Mouse (Mus musculus): ENCODE data around the gene Ift43. TPM values are rescaled to one million over a fixed set of nuclear protein-coding genes. Genes with fewer than 3 reads are reported as not detected.

The Ift43 gene
- polyA plus RNA-seq, 1 experiment from 2014 or later, result 72.9 TPM

GRCm38 (mm10) chr12:86162890-86163816, 80.8 kb downstream of the Ift43 start:
- 6% methylated on average over 12 of the region's 12 CpGs for WGBS

GRCm38 (mm10) chr12:86166244-86166643, 83.9 kb downstream of the Ift43 start:
- Histone ChIP-seq H3K4me3 (no peak overlapping the region), H3K27ac (no peak overlapping the region), H3K4me2 (no peak overlapping the region), H3K9me3 (no peaks in the 10 kb centered on the region), H3K4me1 (replicated peaks) (peaks cover 44% of the 10 kb centered on the region), H3K27me3 (peaks cover 13% of the 10 kb centered on the region; the same call in 1 of the 2 replicates), H3K36me3 (peaks cover 7% of the 10 kb centered on the region; the same call in 1 of the 2 replicates), H3K9ac (no peak overlapping the region)
- ATAC-seq (ENCODE audit: low FRiP score), result no peak
- 50% methylated on average over 2 of the region's 2 CpGs for WGBS

More at GRCm38 (mm10) chr12:86162890-86163816, 80.8 kb downstream of the Ift43 start:
- H3K27me3 ChIP-seq, result peaks cover 11% of the 10 kb centered on the region; the same call in 1 of the 2 replicates
- H3K36me3 ChIP-seq, result peaks cover 16% of the 10 kb centered on the region
- H3K4me3 ChIP-seq, result no peak overlapping the region
- no peak overlapping the region for H3K9ac ChIP-seq
- ATAC-seq (ENCODE audit: low FRiP score), result no peak
- H3K4me2 ChIP-seq, result no peak overlapping the region
- H3K27ac ChIP-seq, result peak overlapping the region; percentile 50
- H3K9me3 ChIP-seq, result no peaks in the 10 kb centered on the region
- peaks cover 49% of the 10 kb centered on the region for H3K4me1 ChIP-seq (replicated peaks)

GRCm38 (mm10) chr12:86167075-86167474, 84.7 kb downstream of the Ift43 start:
- H3K4me3 ChIP-seq, result no peak overlapping the region
- no peak for ATAC-seq (ENCODE audit: low FRiP score)
- peaks cover 48% of the 10 kb centered on the region for H3K4me1 ChIP-seq (replicated peaks)
- WGBS, result 24% methylated on average over 9 of the region's 9 CpGs
- H3K9me3 ChIP-seq, result no peaks in the 10 kb centered on the region
- H3K4me2 ChIP-seq, result no peak overlapping the region
- no peak overlapping the region for H3K9ac ChIP-seq
- no peaks in the 10 kb centered on the region for H3K36me3 ChIP-seq
- H3K27ac ChIP-seq, result no peak overlapping the region
- peaks cover 7% of the 10 kb centered on the region; the same call in 1 of the 2 replicates for H3K27me3 ChIP-seq

- Histone ChIP-seq H3K4me2 (no peak overlapping the region), H3K27ac (no peak overlapping the region), H3K9me3 (no peaks in the 10 kb centered on the region), H3K4me3 (no peak overlapping the region), H3K27me3 (peaks cover 7% of the 10 kb centered on the region; the same call in 1 of the 2 replicates), H3K4me1 (replicated peaks) (peaks cover 51% of the 10 kb centered on the region), H3K36me3 (no peaks in the 10 kb centered on the region), H3K9ac (no peak overlapping the region)
- no peak; the same call in 1 of the 2 replicates for ATAC-seq (ENCODE audit: low FRiP score)
- WGBS, result 4% methylated on average over 1 of the region's 1 CpGs
Observed at GRCm38 (mm10) chr12:86168712-86169111, 86.4 kb downstream of the Ift43 start.

GRCm38 (mm10) chr12:86169195-86169594, 86.9 kb downstream of the Ift43 start:
- Histone ChIP-seq H3K9me3 (no peaks in the 10 kb centered on the region), H3K4me3 (no peak overlapping the region), H3K36me3 (no peaks in the 10 kb centered on the region), H3K4me1 (replicated peaks) (peaks cover 51% of the 10 kb centered on the region), H3K27me3 (peaks cover 7% of the 10 kb centered on the region; the same call in 1 of the 2 replicates), H3K27ac (no peak overlapping the region), H3K9ac (no peak overlapping the region), H3K4me2 (no peak overlapping the region)
- WGBS, result 74% methylated on average over 5 of the region's 5 CpGs
- no peak for ATAC-seq (ENCODE audit: low FRiP score)

- no peak for ATAC-seq (ENCODE audit: low FRiP score)
Observed at GRCm38 (mm10) chr12:86173314-86173713, 91.0 kb downstream of the Ift43 start.

GRCm38 (mm10) chr12:86174369-86174768, 92.0 kb downstream of the Ift43 start:
- Histone ChIP-seq H3K27me3 (0 out of 2 replicates have a peak, but pooled peaks cover 4% of the 10 kb centered on the region), H3K36me3 (no peaks in the 10 kb centered on the region), H3K4me3 (no peak overlapping the region), H3K9me3 (no peaks in the 10 kb centered on the region), H3K4me1 (replicated peaks) (peaks cover 54% of the 10 kb centered on the region), H3K4me2 (no peak overlapping the region), H3K27ac (0 out of 2 replicates have a peak overlapping the region, but pooled peaks have one; percentile 48), H3K9ac (0 out of 2 replicates have a peak overlapping the region, but pooled peaks have one; percentile 13)
- ATAC-seq (ENCODE audit: low FRiP score), result peak; percentile 34; the same call in 1 of the 2 replicates
- 67% methylated on average over 12 of the region's 12 CpGs for WGBS

More at GRCm38 (mm10) chr12:86173314-86173713, 91.0 kb downstream of the Ift43 start:
- 0 out of 2 replicates have a peak overlapping the region, but pooled peaks have one; percentile 13 for H3K9ac ChIP-seq
- no peak overlapping the region for H3K4me3 ChIP-seq
- H3K27ac ChIP-seq, result peak overlapping the region; percentile 49
- no peaks in the 10 kb centered on the region for H3K36me3 ChIP-seq
- H3K27me3 ChIP-seq, result 0 out of 2 replicates have a peak, but pooled peaks cover 4% of the 10 kb centered on the region
- H3K4me1 ChIP-seq (replicated peaks), result peaks cover 58% of the 10 kb centered on the region
- no peaks in the 10 kb centered on the region for H3K9me3 ChIP-seq
- no peak overlapping the region for H3K4me2 ChIP-seq
- 54% methylated on average over 6 of the region's 6 CpGs for WGBS

- no peak overlapping the region for H3K4me3 ChIP-seq
- ATAC-seq (ENCODE audit: low FRiP score), result no peak
- no peak overlapping the region for H3K9ac ChIP-seq
- H3K9me3 ChIP-seq, result no peaks in the 10 kb centered on the region
- peak overlapping the region; percentile 24; the same call in 1 of the 2 replicates for H3K27ac ChIP-seq
- H3K36me3 ChIP-seq, result no peaks in the 10 kb centered on the region
- H3K4me2 ChIP-seq, result no peak overlapping the region
- H3K27me3 ChIP-seq, result 0 out of 2 replicates have a peak, but pooled peaks cover 4% of the 10 kb centered on the region
- WGBS, result 21% methylated on average over 12 of the region's 12 CpGs
- peaks cover 59% of the 10 kb centered on the region for H3K4me1 ChIP-seq (replicated peaks)
Observed at GRCm38 (mm10) chr12:86175476-86175942, 93.2 kb downstream of the Ift43 start.

- no peaks in the 10 kb centered on the region for H3K36me3 ChIP-seq
- no peaks in the 10 kb centered on the region for H3K27me3 ChIP-seq
- H3K9ac ChIP-seq, result no peak overlapping the region
- 54% methylated on average over 11 of the region's 11 CpGs for WGBS
- H3K4me3 ChIP-seq, result no peak overlapping the region
- no peak overlapping the region for H3K27ac ChIP-seq
- no peak overlapping the region for H3K4me2 ChIP-seq
- no peak for ATAC-seq (ENCODE audit: low FRiP score)
- H3K9me3 ChIP-seq, result no peaks in the 10 kb centered on the region
- H3K4me1 ChIP-seq (replicated peaks), result peaks cover 68% of the 10 kb centered on the region
Observed at GRCm38 (mm10) chr12:86176675-86177339, 94.5 kb downstream of the Ift43 start.

GRCm38 (mm10) chr12:86179266-86179665, 96.9 kb downstream of the Ift43 start:
- Histone ChIP-seq H3K4me2 (no peak overlapping the region), H3K9ac (no peak overlapping the region), H3K27ac (peak overlapping the region; percentile 30; the same call in 1 of the 2 replicates), H3K9me3 (no peaks in the 10 kb centered on the region), H3K36me3 (no peaks in the 10 kb centered on the region), H3K27me3 (no peaks in the 10 kb centered on the region), H3K4me1 (replicated peaks) (peaks cover 53% of the 10 kb centered on the region), H3K4me3 (no peak overlapping the region)
- no peak for ATAC-seq (ENCODE audit: low FRiP score)
- WGBS, result 56% methylated on average over 7 of the region's 7 CpGs

GRCm38 (mm10) chr12:86181320-86181751, 99.0 kb downstream of the Ift43 start:
- Histone ChIP-seq H3K9ac (no peak overlapping the region), H3K9me3 (no peaks in the 10 kb centered on the region), H3K27ac (peak overlapping the region; percentile 37), H3K4me2 (no peak overlapping the region), H3K4me3 (no peak overlapping the region), H3K4me1 (replicated peaks) (peaks cover 37% of the 10 kb centered on the region), H3K36me3 (no peaks in the 10 kb centered on the region), H3K27me3 (0 out of 2 replicates have a peak, but pooled peaks cover 9% of the 10 kb centered on the region)
- ATAC-seq (ENCODE audit: low FRiP score), result peak; percentile 36; the same call in 1 of the 2 replicates
- WGBS, result 10% methylated on average over 8 of the region's 8 CpGs
